Mouse (Mus musculus): ENCODE measurements around the gene Rpl9-ps1.

- TF ChIP-seq POLR2A (IDR thresholded peaks at IDR 0.05; ENCODE audit: extremely low read depth, insufficient read depth, low read length) (no peak), CTCF (IDR thresholded peaks at IDR 0.05; ENCODE audit: extremely low read depth, insufficient read depth, low read length) (no peak)
These were observed 21.8 kb downstream of the Rpl9-ps1 start for GRCm38 (mm10) chr11:83623586-83623985.

All from cortical plate, adult 2 months (tissue).